Mouse (Mus musculus): ENCODE results near the gene Gm4559.
"Not testable (repeated sequence)": the region's sequence is repeated elsewhere in the genome, so short reads cannot be mapped to it uniquely, and the experiment has no call there.

The Gm4559 gene

DNA sequence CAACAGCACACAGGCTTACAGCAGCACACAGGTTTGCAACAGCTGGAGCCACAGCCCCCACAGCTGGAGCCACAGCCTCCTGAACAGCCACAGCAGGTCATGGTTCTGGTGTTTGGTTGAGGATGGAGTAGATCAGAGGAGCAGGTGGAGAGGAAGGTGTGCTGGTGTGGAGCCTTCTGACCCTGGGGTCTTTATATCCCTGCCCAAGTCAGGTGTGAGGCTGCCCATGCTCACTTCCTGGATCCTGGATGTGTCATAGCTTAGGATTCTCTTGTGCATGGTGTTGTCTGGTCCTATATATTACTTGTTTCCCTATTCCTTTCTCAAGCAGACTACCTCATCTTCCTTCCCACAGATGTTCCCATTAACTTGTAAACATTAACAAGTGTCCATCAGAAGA is at the start of gene Gm4559:
Gene Gm4559 (minus strand): TSS at position 101 of the 400 bp plus-strand sequence.
- POLR2A ChIA-PET, CTCF ChIA-PET: not testable (repeated sequence)

DNA sequence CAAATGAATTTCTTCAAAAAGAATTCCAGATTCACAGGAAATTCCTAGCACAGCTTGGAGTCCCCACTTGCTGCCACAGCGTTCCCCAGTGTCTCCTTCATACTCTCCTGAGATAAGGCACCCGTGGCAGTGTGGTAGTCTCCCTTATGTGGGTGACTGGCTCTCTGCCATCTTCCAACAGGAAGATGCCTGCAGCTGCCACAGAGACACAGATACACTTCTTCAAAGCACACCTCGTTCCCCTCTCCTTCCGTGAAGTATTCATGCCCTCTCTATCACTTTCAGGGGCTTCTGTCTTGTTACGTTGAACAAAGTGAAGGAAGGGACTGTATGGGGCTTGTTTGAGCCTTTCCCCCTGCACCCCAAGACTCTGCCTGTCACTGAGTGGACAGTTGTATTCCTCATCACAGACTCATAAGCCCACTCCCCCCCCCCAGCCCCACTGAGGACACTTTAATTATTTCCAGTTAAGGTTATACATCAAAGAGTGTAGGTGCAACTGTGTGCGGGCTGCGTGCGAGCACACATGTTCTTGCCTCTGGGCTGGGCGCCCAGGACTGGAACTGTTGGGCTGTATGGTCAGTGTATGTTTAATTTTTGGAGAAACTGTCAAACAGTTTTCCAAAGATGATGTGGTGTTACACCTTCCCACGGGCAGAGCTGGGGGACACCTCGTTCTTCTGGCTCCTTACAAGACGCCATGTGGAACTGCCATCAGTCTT is 49.4 kb upstream of the Gm4559 start:
- CTCF ChIA-PET: no interaction called here
- POLR2A ChIA-PET: no interaction called here

DNA sequence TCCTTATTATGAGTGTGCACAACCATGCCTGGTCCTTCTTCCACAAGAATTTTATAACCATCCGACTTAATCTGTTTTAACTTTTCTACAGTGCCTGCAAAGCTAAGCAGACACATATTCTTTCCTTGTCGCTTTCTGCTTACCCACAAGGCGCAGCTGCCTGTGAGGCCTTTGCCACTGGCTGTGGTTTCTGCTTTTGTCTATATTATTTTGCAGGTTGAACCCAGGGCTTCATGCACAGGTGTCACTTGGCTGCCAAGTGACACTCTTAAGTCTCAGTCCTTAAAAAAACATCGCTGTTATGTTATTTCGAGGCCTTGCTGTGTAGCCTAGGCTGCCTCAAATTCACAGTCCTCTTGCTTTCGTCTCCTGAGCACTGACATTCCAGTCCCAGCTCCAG is 48.5 kb upstream of the Gm4559 start:
- ChIA-PET POLR2A (interaction anchor here in 1 of 4 experiments (1.3 kb wide), 1 partner anchor 65 kb away, joined by 3 read pairs; the partner anchor contains the start of gene Ctsd), CTCF (interaction anchor here in 1 of 4 experiments (2.6 kb wide), 1 partner anchor 12 kb away, joined by 6 read pairs; no protein-coding TSS in a partner anchor)

DNA sequence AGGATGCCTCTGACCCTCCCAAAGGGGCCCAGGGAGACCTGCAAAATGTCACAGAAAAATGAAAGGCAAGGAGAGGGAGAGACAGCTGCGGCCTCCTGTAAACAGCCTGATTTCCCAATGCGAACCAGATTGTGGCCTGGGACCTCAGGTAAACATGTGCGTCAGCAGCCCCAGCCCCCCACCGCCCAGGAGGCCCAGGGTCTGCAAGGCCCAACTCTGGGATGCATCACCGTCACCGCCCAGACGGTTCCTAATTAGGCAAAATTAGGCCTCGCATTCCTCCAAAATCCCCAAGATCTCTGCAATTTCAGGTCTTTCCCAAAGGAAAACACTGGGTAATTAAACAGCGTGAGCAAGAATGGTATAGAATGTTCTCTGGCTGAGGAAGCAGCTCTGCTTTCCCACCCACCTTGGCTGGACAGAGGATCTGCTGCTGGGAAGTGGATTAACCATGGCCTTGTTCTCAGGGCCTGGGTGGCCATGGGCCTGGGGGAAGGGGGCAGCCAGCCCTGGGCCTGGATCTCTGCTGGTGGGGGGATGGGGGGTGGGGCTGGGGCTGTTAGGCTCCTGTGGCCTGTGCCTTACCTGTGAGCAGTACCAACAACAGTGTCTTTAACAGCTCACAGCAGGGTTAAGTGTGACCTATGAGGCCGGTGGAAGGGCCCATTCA is 47.6 kb upstream of the Gm4559 start:
- ChIA-PET CTCF (interaction anchor here (0.6 to 4.3 kb wide), 6 partner anchors 13 to 349 kb away, joined by 4 to 16 read pairs (median 5); no protein-coding TSS in a partner anchor), POLR2A (interaction anchor here in 1 of 4 experiments (0.6 to 1.3 kb wide), 2 partner anchors 8 to 66 kb away, joined by 3 read pairs; partner anchors contain the start of gene Ctsd)

DNA sequence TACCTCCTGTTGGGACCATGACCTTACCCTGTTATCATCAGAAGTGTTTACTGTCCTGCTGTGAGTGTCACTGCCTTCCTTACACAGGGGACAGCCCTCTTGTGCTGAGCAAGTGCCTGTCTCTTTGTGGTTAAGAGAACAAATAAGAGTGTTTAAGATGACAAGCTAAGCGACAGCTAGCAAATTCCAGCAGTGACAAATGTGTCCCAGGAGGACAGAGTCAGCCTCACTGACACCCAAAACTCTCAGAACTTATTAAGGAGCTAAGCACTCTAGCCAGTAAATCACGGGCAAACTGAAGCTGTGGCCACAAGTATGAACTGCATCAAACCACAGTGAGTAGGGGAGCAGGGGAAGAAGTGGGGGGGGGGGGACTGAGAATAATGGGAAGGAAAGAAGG is 46.7 kb upstream of the Gm4559 start:
- POLR2A ChIA-PET: interaction anchor here in 1 of 4 experiments (1.0 to 1.7 kb wide), 2 partner anchors 13 to 15 kb away, joined by 3 to 4 read pairs; no protein-coding TSS in a partner anchor
- CTCF ChIA-PET: interaction anchor here (0.6 to 4.3 kb wide), 12 partner anchors 13 to 417 kb away, joined by 3 to 16 read pairs (median 5); no protein-coding TSS in a partner anchor

DNA sequence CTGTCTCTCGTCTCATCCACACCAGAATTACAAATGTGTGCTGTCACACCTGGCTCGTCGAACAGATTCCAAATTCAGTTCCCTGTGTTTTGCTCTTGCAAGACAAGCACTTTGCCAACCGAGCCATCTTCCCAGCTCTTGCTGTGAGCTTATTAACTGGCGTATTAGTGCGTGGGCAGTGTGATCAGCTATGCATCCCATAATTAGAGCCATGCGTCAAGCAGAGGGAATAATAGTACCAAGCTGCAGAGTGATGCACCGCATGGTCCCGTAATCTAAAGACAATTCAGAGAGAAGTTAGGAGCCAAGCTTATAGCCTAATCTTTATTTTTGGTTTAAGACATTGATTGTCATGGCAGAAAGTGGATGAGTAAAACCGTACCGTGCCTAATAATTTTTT is 45.0 kb upstream of the Gm4559 start:
- ChIA-PET CTCF (interaction anchor here in 2 of 4 experiments (0.6 to 4.3 kb wide), 5 partner anchors 15 to 359 kb away, joined by 3 to 16 read pairs (median 7); no protein-coding TSS in a partner anchor), POLR2A (no interaction called here)

DNA sequence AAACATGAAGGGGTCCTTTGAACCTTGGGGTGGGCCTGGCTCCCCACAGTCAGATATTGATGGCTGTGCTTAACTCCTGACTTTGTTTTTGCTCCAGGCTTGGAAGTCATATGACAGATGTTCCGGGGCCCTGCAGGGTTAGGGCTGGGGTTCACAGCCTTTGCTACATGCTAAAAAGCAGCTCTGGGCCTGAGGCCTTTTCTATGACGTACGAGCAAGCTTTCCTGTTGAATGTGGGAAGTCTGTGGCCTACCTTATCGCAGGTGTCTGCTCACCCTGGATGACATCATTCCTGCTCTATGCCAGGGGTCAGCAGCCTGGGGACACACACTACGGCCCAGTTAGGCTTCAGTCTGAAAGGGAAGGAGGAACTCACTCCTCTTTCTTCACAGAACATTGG is 43.1 kb upstream of the Gm4559 start:
- ChIA-PET CTCF (interaction anchor here in 2 of 4 experiments (0.7 to 3.3 kb wide), 9 partner anchors 14 to 263 kb away, joined by 3 to 13 read pairs (median 7); partner anchors contain the start of gene Krtap5-4 (in 1 of the 2)), POLR2A (interaction anchor here in 2 of 4 experiments (0.7 to 1.5 kb wide), 6 partner anchors 13 to 294 kb away, joined by 3 to 4 read pairs (median 3); no protein-coding TSS in a partner anchor)

DNA sequence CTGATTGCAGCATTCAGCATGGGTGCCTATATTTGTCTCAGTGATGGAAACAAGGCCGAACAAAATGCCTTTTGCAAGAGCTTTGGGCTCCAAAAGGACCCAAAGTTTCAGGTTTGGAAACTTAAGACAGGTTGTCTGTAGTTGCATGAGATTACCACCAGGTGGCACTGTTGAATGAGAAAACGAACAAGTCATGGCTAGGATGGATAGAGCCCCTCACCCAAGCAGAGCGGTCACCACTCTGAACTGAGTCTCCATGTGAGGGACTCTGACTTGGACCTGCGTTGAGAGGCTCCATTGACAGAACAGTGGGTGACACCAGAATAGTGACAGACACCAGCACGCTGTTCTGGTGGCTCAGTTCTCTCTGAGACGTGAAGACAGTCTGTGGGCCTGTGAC is 42.4 kb upstream of the Gm4559 start:
- ChIA-PET POLR2A (interaction anchor here in 2 of 4 experiments (0.9 to 1.5 kb wide), 6 partner anchors 13 to 287 kb away, joined by 3 read pairs; no protein-coding TSS in a partner anchor), CTCF (interaction anchor here (0.6 to 3.3 kb wide), 25 partner anchors 9 to 646 kb away, joined by 3 to 16 read pairs (median 4); partner anchors contain the start of gene Krtap5-4 (in 1 of the 4))

DNA sequence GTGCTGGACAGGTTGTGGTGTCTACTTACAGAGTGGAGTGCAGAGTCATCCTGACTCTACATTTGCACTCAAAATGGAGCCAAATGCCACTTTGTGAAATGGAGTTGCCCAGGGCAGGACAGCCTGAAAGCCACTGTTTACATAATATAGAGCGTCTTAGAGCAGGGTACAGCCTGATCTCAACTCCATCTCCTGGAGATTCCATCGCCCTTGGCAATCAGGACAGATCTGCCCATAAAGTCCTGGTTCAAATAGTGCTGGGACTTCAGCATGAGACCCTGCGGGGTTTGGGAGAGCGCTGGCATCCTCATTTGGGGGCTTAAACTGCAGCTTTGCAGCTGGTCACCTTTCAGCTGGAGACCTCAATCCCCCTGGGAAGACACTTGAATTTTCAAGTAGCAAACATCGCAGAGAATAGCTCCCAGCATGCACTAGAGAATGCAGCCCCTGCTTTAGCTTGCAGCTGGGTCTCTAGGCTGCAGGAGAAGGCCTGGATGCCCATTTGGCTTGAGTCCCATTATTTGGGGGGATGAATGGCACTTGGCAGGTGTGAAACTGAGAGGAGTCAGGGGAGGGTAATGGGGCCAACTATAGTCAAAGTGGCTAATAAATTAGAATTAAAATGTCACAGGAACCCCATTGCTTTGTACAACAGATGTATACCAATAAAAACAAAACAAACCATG is 40.6 kb upstream of the Gm4559 start:
- ChIA-PET CTCF (interaction anchor here in 3 of 4 experiments (0.6 to 3.2 kb wide), 7 partner anchors 19 to 266 kb away, joined by 3 to 16 read pairs (median 7); no protein-coding TSS in a partner anchor), POLR2A (interaction anchor here in 2 of 4 experiments (0.9 to 1.9 kb wide), 4 partner anchors 33 to 296 kb away, joined by 3 to 4 read pairs (median 3); no protein-coding TSS in a partner anchor)

DNA sequence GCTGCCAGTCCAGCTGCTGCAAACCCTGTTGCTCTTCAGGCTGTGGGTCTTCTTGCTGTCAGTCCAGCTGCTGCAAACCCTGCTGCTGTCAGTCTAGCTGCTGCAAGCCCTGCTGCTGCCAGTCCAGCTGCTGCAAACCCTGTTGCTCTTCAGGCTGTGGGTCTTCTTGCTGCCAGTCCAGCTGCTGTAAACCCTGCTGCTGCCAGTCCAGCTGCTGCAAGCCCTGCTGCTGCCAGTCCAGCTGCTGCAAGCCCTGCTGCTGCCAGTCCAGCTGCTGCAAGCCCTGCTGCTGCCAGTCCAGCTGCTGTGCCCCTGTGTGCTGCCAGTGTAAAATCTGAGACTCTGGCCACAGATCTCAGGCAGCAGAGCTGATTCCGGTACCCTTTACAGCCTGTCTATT is 29.8 kb upstream of the Gm4559 start:
- CTCF ChIA-PET: interaction anchor here in 2 of 4 experiments (1.0 kb wide), 3 partner anchors 10 to 19 kb away, joined by 3 read pairs; no protein-coding TSS in a partner anchor
- POLR2A ChIA-PET: not testable (repeated sequence)

DNA sequence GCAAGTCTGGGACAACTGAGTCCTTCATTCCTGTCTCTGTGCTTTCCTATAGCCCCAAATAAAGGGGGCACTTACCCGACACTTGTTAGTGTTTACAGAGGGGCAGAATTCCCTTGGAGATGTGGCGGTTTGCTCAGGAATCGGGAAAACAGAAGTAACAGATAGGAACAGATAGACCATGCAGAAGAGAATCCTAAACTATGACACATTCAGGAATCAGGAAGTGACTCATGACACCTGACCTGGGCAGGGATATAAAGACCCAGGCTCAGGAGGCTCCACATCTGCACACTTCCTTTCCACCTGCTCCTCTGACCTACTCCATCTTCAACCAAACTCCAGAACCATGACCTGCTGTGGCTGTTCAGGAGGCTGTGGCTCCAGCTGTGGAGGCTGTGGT is 29.1 kb upstream of the Gm4559 start, which contains the start of gene Krtap5-4:
Gene Krtap5-4 (plus strand): TSS at position 301 of the 400 bp plus-strand sequence.
- POLR2A ChIA-PET: no interaction called here
- CTCF ChIA-PET: interaction anchor here in 3 of 4 experiments (0.5 to 1.3 kb wide), 6 partner anchors 10 to 634 kb away, joined by 3 to 6 read pairs (median 3); no protein-coding TSS in a partner anchor

DNA sequence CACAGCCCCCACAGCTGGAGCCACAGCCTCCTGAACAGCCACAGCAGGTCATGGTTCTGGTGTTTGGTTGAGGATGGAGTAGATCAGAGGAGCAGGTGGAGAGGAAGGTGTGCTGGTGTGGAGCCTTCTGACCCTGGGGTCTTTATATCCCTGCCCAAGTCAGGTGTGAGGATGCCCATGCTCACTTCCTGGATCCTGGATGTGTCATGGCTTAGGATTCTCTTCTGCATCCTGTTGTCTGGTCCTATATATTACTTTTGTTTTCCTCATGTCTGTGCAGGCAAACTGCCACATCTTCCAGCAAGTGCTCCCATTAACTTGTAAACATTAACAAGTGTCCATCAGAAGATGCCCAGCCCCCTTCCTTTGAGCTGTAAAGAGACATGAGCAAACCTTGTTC is 22.9 kb upstream of the Gm4559 start, which contains the start of gene Krtap5-1:
Gene Krtap5-1 (minus strand): TSS at position 101 of the 400 bp plus-strand sequence.
- CTCF ChIA-PET: interaction anchor here in 1 of 4 experiments (2.3 kb wide), 1 partner anchor 13 kb away, joined by 15 read pairs; no protein-coding TSS in a partner anchor
- POLR2A ChIA-PET: not testable (repeated sequence)

DNA sequence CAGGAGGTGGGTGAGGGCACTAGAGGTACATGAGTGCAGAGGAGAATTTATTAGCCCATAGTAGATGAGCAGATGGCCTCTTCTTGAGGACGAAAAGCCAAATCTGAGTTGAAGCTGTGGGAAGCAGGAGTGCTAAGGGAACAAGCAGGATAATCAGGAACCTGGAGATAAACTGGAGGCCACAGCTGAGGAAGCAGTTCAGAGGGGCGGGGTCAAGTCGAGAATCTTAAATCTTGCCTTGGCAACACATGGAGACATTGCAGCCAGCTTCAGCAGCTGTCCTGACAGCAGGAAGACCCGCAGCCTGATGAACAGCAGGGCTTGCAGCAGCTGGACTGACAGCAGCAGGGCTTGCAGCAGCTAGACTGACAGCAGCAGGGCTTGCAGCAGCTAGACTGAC is 21.9 kb upstream of the Gm4559 start:
- CTCF ChIA-PET: interaction anchor here in 3 of 4 experiments (0.7 to 2.3 kb wide), 5 partner anchors 12 to 18 kb away, joined by 3 to 15 read pairs (median 6); no protein-coding TSS in a partner anchor
- POLR2A ChIA-PET: not testable (repeated sequence)

DNA sequence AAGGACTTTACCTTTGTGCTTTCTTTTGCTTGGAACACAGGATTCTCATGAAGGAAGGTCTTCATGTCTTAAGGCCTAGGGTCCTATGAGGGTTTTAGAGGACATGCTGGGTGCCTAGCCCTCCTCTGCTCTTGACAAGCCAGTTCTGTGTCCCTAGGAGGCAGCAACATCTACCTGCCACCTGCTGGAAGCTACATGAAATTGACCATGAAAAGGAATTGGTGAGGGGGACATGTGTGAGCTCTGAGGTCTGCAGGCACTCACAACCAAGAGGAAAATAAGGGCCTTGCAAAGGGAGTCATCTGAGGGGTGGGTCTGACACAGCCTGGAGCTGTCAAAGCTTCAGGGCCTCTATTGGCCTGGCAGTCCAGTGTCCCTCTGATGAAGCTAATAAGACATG is 21.3 kb upstream of the Gm4559 start:
- POLR2A ChIA-PET: no interaction called here

DNA sequence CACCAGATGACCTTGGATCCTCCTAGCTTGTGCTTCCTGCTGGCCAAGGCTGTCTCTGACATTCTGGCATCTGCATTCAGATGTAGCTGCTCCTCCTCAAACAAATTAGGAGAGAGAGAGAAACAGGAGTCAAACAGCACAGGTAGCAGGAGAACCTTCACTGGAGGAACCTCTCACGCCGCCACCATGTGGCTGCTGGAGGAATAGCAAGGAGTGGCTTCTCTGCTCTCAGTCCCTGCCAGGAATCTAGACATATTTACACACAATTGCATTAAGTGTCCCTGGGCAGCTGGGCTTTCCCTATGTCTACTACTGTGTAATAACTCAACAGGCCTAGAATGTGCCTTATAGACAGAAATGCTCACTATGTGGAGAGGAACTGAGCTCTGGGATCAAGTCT is 19.7 kb upstream of the Gm4559 start:
- POLR2A ChIA-PET: interaction anchor here in 2 of 4 experiments (0.6 to 0.7 kb wide), 4 partner anchors 16 to 527 kb away, joined by 3 to 11 read pairs (median 4); no protein-coding TSS in a partner anchor
- CTCF ChIA-PET: interaction anchor here (0.6 to 1.7 kb wide), 13 partner anchors 9 to 187 kb away, joined by 3 to 61 read pairs (median 5); no protein-coding TSS in a partner anchor

More for the DNA sequence above, 21.3 kb upstream of the Gm4559 start:
- CTCF ChIA-PET: interaction anchor here in 3 of 4 experiments (0.7 to 2.3 kb wide), 5 partner anchors 11 to 19 kb away, joined by 3 to 15 read pairs (median 6); no protein-coding TSS in a partner anchor

DNA sequence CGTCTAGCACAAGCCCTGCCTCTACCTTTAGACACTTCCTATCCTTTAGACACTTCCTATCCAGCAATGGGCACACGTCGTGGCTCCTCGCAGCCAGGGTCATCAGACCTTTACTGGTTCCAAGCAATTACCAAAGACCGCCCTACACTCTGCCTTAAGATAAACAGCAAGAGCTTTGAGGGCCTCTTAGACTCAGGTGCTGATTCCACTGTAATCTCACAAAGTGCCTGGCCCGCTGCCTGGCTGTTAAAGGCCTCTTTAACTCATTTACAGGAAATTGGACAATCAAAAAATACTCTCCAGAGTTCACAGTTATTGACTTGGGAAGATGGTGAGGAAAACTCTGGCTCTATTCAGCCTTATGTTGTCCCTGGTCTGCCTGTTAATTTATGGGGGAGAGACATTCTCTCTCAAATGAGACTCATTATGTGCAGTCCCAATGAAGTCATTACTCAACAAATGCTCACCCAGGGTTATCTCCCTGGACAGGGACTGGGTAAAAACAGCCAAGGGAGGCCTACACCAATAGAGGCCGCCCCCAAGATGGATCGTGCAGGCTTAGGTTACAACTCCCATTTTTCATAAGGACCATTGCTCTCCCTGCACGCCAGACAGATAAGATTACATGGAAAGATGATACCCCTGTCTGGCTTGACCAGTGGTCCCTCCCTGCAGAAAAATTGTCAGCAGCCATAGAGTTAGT is 11.9 kb upstream of the Gm4559 start:
- CTCF ChIA-PET, POLR2A ChIA-PET: not testable (repeated sequence)

DNA sequence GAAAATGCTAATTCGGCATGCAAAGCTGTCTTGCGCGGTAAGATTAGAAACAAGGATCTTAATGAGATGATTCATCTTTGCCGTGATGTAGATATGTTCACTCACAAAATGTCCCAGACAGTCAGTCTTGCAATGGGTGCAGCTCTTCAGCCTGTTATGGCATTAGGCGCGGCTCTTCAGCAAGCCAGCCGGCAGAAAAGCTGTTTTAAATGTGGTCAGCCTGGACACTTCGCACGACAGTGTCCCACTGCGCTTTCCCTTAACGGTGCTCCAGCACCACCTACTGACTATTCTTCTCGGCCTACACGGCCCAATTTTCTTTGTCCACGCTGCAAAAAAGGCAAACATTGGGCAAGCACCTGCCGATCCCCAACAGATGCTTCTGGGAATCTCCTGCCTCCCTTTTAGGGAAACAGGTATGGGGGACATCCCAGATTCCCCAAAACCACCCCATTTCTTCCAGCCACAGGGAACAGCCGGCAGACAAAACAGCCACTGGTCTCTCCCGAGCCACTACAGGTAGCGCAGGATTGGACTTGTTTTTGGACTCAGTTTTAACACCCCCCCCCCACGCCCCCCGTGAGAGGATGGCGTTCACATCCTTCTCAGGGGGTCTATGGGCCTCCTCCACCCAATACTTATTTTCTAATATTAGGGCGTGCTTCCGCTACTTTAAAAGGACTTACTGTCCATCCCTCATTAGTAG is 11.1 kb upstream of the Gm4559 start:
- POLR2A ChIA-PET: interaction anchor here in 2 of 4 experiments (0.7 to 1.8 kb wide), 10 partner anchors 9 to 383 kb away, joined by 3 to 11 read pairs (median 4); partner anchors contain the start of gene Dusp8 (in 1 of the 2)
- CTCF ChIA-PET: interaction anchor here (0.6 to 2.2 kb wide), 45 partner anchors 8 to 391 kb away, joined by 3 to 18 read pairs (median 4); partner anchors contain the start of gene Gm10153 (in 1 of the 4)
